Mouse (Mus musculus) heart, postnatal 0 days (tissue): Measurements from ENCODE around the gene Gm17387. TPM values are rescaled to one million over a fixed set of nuclear protein-coding genes. Genes with fewer than 3 reads are reported as not detected.

Experiments used
- ATAC-seq: fragments of 200-750 bp; cut with Nextera tagmentation; 2 replicates; pipeline ENCODE4 v1.8.0; 2017; ENCODE audit warnings: low read depth, moderate number of reproducible peaks, moderate library complexity; ENCODE audit not compliant: insufficient read depth
- DNase-seq: peaks from one replicate; pipeline ENCODE4 v3.0.0-alpha.2; 2016; ENCODE audit warnings: low spot score
- H3K27ac ChIP-seq: fragments of 300-500 bp; sonication (generic); 2 replicates; pipeline ENCODE4 v1.5.1; 2014; ENCODE audit warnings: low read depth, mild to moderate bottlenecking
- H3K27me3 ChIP-seq: fragments of 300-500 bp; sonication (generic); 2 replicates; pipeline ENCODE4 v1.6.1; 2014; ENCODE audit warnings: low read length, mixed read lengths; ENCODE audit not compliant: control insufficient read depth, insufficient read depth
- H3K36me3 ChIP-seq: fragments of 300-500 bp; sonication (generic); replicated peaks from 2 replicates; pipeline ENCODE4 v1.6.1; 2014; ENCODE audit warnings: low read length, mixed read lengths; ENCODE audit not compliant: control insufficient read depth, insufficient read depth
- H3K4me1 ChIP-seq: fragments of 300-500 bp; sonication (generic); 2 replicates; pipeline ENCODE4 v1.6.1; 2014; ENCODE audit warnings: antibody characterized with exemption; ENCODE audit not compliant: control insufficient read depth, insufficient read depth
- H3K4me2 ChIP-seq: fragments of 300-500 bp; sonication (generic); 2 replicates; pipeline ENCODE4 v1.6.1; 2014; ENCODE audit warnings: low read depth, mild to moderate bottlenecking, low read length, moderate library complexity
- H3K4me3 ChIP-seq: fragments of 300-500 bp; sonication (generic); 2 replicates; pipeline ENCODE4 v1.5.1; 2014; ENCODE audit warnings: low read depth, low read length
- H3K9ac ChIP-seq: fragments of 300-500 bp; sonication (generic); replicated peaks from 2 replicates; pipeline ENCODE4 v1.6.1; 2014; ENCODE audit warnings: low read depth, low read length, mixed read lengths
- H3K9me3 ChIP-seq: fragments of 300-500 bp; sonication (generic); replicated peaks from 2 replicates; pipeline ENCODE4 v1.6.1; 2016; ENCODE audit warnings: low read length; ENCODE audit not compliant: control insufficient read depth
- CTCF ChIP-seq: IDR thresholded peaks from 2 replicates; pipeline ENCODE4 v1.5.1; 2016; ENCODE audit warnings: antibody characterized with exemption, control low read depth, low read depth
- EP300 ChIP-seq: IDR thresholded peaks from 2 replicates; pipeline ENCODE4 v1.6.1; 2016; ENCODE audit warnings: antibody characterized with exemption, low read depth
- WGBS: fragments of 180-500 bp; shearing (Covaris S2); extraction: QIAGEN DNeasy Blood & Tissue Kit; methylation state at CpG from one replicate; pipeline ENCODE4 v1.1.7; 2014; 5-methylcytosine and 5-hydroxymethylcytosine counted together
- polyA plus RNA-seq: library from polyadenylated mRNA; unstranded; fragments of >200 nt; fragmentation: Nextera tagmentation; extraction: Ambion mirVana; gene quantifications from 2 replicates; pipeline ENCODE4 v1.2.1, GENCODE M21; 2015
- total RNA-seq: library from RNA; depleted of rRNA; stranded (reverse); fragments of >200 nt; gene quantifications from 2 replicates; pipeline ENCODE4 v1.2.3, GENCODE M21; 2014; ENCODE audit warnings: low replicate concordance

Gm17387 gene
- total and polyA plus RNA-seq, 2 experiments from 2014 or later, result not detected

- Histone ChIP-seq H3K9ac (peak within 1 kb of the TSS; percentile 24; the same call in 1 of the 2 replicates), H3K4me3 (peak within 1 kb of the TSS; percentile 48), H3K4me2 (peak within 1 kb of the TSS; percentile 67), H3K4me1 (0 out of 2 replicates have a peak, but pooled peaks cover 3% of the 10 kb centered on the region), H3K36me3 (no peaks in the 10 kb centered on the region), H3K9me3 (0 out of 2 replicates have a peak, but pooled peaks cover 3% of the 10 kb centered on the region), H3K27me3 (peaks cover 54% of the 10 kb centered on the region), H3K27ac (no peak within 1 kb of the TSS)
- ATAC-seq (peak; percentile 68), DNase-seq (no peak)
- WGBS, result under 1% methylated on average over 70 of the region's 72 CpGs
- TF ChIP-seq EP300 (no peak), CTCF (no peak)
These were observed 31.7 kb downstream of the Gm17387 start, which contains the start of gene B4galnt4 for GRCm38 (mm10) chr7:141060426-141061242. Gene B4galnt4 (plus strand): TSS chr7:141061104.

DNA sequence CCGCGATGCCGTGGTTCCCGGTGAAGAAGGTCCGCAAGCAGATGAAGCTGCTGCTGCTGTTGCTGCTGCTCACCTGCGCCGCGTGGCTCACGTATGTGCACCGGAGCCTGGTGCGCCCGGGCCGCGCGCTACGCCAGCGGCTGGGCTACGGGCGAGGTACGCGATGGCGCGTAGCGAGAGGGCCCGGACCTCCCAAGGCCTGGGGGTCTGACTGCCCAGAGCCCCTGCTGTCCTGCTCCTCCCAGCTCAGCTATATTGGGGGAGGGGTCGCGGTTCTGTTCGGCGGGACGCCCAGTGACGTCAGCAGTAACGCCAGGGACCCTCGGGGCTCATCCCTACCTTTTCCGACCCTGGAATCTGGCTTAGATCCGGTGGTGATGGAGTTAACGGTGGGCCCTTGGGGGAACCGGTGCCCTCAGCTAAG lies 32.4 kb downstream of the Gm17387 start:
- Histone ChIP-seq H3K4me2 (peak overlapping the region; percentile 67), H3K27ac (no peak overlapping the region), H3K36me3 (no peaks in the 10 kb centered on the region), H3K4me3 (peak overlapping the region; percentile 48), H3K9ac (peak overlapping the region; percentile 24; the same call in 1 of the 2 replicates), H3K27me3 (peaks cover 54% of the 10 kb centered on the region), H3K9me3 (no peaks in the 10 kb centered on the region), H3K4me1 (0 out of 2 replicates have a peak, but pooled peaks cover 3% of the 10 kb centered on the region)
- DNase-seq, result no peak
- ATAC-seq, result 0 out of 2 replicates have a peak, but pooled peaks have one; percentile 31
- TF ChIP-seq CTCF, result no peak
- no peak for TF ChIP-seq EP300
- WGBS, result 2% methylated on average over 34 of the region's 37 CpGs

DNA sequence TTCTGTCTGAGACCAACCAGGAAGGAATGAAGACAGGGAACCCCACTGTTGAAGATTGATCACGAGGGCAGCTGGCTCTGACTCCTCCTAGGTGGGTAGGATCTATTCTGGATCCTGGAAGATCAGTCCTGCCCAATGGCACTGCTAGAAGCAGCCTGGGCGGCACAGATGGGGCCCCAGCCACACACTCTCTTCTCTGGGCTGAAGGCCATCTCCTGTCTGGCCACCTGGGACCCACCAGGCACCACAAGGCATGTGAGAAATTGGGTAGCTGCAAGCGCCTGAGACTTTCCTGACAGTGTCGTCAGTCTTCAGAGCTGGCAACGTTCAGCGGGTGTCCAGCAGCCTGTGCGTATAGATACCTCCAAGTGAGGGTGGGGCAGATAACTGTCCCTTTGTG lies 33.6 kb downstream of the Gm17387 start:
- H3K27me3 ChIP-seq, result peaks cover 63% of the 10 kb centered on the region
- 62% methylated on average over 7 of the region's 7 CpGs for WGBS

DNA sequence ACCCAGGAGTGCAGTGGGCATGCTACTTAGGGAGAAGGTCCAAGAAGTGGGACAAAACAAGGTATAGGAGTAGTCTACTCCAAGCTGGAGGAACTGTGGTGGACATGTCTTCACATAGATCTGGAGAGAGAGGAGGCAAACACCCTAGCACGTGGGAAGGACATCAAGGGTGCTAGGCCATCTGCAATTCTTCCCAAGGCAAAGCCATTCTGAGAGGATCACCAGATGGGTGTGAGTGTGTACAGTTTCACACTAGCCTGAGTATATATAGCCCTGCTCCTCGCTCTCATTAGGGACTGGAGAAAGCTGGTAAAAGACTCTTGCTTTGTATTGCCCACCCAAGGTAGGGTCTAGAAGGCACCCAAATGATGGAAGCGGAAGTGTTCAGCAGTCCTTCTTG lies 34.4 kb downstream of the Gm17387 start:
- H3K4me3 ChIP-seq, result no peak overlapping the region
- 76% methylated on average over 3 of the region's 3 CpGs for WGBS
- no peak overlapping the region for H3K9ac ChIP-seq
- no peak for DNase-seq
- TF ChIP-seq EP300 (no peak), CTCF (no peak)
- 0 out of 2 replicates have a peak, but pooled peaks cover 3% of the 10 kb centered on the region for H3K4me1 ChIP-seq
- H3K9me3 ChIP-seq, result no peaks in the 10 kb centered on the region
- H3K36me3 ChIP-seq, result no peaks in the 10 kb centered on the region
- H3K27ac ChIP-seq, result no peak overlapping the region
- H3K27me3 ChIP-seq, result peaks cover 71% of the 10 kb centered on the region
- no peak for ATAC-seq
- no peak overlapping the region for H3K4me2 ChIP-seq

More for the DNA sequence above, 33.6 kb downstream of the Gm17387 start:
- Histone ChIP-seq H3K27ac (no peak overlapping the region), H3K4me2 (no peak overlapping the region), H3K36me3 (no peaks in the 10 kb centered on the region), H3K9me3 (no peaks in the 10 kb centered on the region), H3K4me1 (0 out of 2 replicates have a peak, but pooled peaks cover 3% of the 10 kb centered on the region), H3K4me3 (no peak overlapping the region), H3K9ac (no peak overlapping the region)
- ATAC-seq, result no peak
- TF ChIP-seq EP300 (no peak), CTCF (no peak)
- DNase-seq, result no peak

- Histone ChIP-seq H3K36me3 (no peaks in the 10 kb centered on the region), H3K4me3 (no peak overlapping the region), H3K27me3 (peaks cover 74% of the 10 kb centered on the region), H3K9ac (no peak overlapping the region), H3K4me1 (0 out of 2 replicates have a peak, but pooled peaks cover 3% of the 10 kb centered on the region), H3K4me2 (no peak overlapping the region), H3K9me3 (no peaks in the 10 kb centered on the region), H3K27ac (no peak overlapping the region)
- TF ChIP-seq CTCF, result no peak
- no peak for TF ChIP-seq EP300
- DNase-seq, result no peak
- 57% methylated on average over 7 of the region's 7 CpGs for WGBS
- no peak for ATAC-seq
These were observed 35.2 kb downstream of the Gm17387 start for GRCm38 (mm10) chr7:141064175-141064574.
